Mouse (Mus musculus): ENCODE data around the gene Gse1. TPM values are rescaled to one million over a fixed set of nuclear protein-coding genes. Genes with fewer than 3 reads are reported as not detected.

Gse1 gene
- polyA plus RNA-seq, 1 experiment from 2014 or later, result 10.2 TPM

DNA sequence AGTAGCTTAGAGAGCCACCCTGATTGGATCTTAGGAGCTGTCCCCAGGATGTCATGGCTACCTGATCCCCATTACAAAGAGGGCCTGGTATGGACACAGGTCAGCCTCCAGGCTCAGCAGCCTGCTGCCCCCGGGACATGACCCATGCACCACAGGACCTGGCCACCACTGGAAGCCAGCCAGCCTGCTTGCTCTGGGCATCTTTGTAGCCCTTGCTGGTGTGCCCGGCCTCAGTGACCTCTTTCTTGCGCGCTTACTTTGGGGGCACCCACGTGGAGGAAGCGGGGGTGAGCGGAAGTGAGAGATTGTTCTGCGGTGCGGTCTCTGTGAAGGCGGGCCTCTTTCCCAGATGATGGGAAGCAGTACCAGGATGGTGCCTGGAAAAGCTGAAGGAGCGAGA lies 324.3 kb downstream of the Gse1 start:
- no peak overlapping the region for H3K4me2 ChIP-seq (ENCODE audit: low read depth, low read length)
- H3K4me1 ChIP-seq (replicated peaks; ENCODE audit: control insufficient read depth, insufficient read depth, low read length), result peaks cover 50% of the 10 kb centered on the region
- no peak overlapping the region for H3K4me3 ChIP-seq (ENCODE audit: low read length)
- no peaks in the 10 kb centered on the region for H3K9me3 ChIP-seq (ENCODE audit: control insufficient read depth, low read length)
- WGBS, result 88% methylated on average over 11 of the region's 11 CpGs
- no peak overlapping the region for H3K27ac ChIP-seq (ENCODE audit: low read length)
- H3K27me3 ChIP-seq (ENCODE audit: control insufficient read depth, insufficient read depth, low read depth, low read length), result no peaks in the 10 kb centered on the region
- peaks cover 6% of the 10 kb centered on the region; the same call in 1 of the 2 replicates for H3K36me3 ChIP-seq (ENCODE audit: control insufficient read depth, insufficient read depth, low read length)
- ATAC-seq (ENCODE audit: low read depth), result no peak
- H3K9ac ChIP-seq (ENCODE audit: low read length), result no peak overlapping the region

DNA sequence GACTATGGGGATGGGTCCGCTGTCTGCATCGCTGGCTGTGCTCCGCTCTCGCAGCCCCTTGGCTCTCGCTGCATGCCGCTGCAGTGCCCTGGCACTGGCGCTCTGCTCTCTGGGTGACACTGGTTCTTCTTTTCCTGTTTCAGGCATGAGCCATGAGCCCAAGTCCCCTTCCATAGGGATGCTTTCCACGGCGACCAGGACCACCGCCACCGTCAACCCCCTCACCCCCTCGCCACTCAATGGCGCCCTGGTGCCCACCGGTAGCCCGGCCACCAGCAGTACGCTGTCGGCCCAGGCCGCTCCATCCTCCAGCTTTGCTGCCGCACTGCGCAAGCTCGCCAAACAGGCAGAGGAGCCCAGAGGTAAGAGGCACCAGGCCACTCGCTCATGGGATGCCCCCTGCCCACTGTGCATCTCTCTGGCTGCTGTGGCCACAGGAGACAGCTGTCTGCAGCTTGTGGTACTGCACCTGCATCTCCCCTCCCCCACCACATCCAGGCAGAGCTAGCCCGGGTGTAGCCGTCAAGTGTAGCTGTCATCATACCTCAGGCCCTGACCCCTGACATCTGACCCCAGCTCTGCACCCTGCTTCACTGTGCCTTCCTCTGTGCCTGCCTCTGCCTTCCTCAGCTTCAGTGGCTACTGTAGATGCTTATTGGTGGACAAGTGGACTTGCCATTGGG lies 325.3 kb downstream of the Gse1 start:
- Histone ChIP-seq H3K36me3 (ENCODE audit: control insufficient read depth, insufficient read depth, low read length) (peaks cover 6% of the 10 kb centered on the region; the same call in 1 of the 2 replicates), H3K9me3 (ENCODE audit: control insufficient read depth, low read length) (no peaks in the 10 kb centered on the region), H3K4me3 (ENCODE audit: low read length) (no peak overlapping the region), H3K27me3 (ENCODE audit: control insufficient read depth, insufficient read depth, low read depth, low read length) (no peaks in the 10 kb centered on the region), H3K4me2 (ENCODE audit: low read depth, low read length) (no peak overlapping the region), H3K4me1 (replicated peaks; ENCODE audit: control insufficient read depth, insufficient read depth, low read length) (peaks cover 41% of the 10 kb centered on the region), H3K9ac (ENCODE audit: low read length) (no peak overlapping the region), H3K27ac (ENCODE audit: low read length) (no peak overlapping the region)
- 86% methylated on average over 24 of the region's 24 CpGs for WGBS
- no peak for ATAC-seq (ENCODE audit: low read depth)

DNA sequence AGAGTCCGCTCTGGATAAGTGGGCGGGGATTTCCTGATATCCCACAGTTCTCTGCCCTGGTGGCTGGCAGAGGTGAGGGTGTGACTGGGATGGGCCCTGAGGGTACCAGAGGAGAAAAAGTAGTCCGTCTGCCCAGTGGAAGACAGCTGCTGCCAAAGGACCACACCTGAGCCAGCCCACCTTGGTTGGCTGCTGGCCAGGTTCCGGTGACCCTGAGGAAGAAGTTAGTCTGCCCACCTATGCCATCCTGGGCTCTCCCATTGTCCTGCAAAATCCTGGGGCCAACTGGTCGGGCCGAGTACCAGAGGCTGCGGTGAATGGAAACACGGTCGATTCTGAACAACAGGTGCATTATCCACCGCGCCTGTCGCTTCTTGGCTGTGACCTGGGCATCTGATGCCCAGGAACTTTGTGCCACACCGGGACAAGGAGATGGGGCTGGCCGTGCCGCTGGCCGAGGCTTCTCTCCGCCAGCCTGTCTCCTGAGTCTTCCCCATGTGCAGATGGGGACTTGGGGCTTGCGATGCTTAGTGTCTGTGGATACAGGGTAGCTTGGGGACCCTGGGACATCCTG lies 326.3 kb downstream of the Gse1 start:
- Histone ChIP-seq H3K4me1 (replicated peaks; ENCODE audit: control insufficient read depth, insufficient read depth, low read length) (peaks cover 34% of the 10 kb centered on the region), H3K36me3 (ENCODE audit: control insufficient read depth, insufficient read depth, low read length) (peaks cover 6% of the 10 kb centered on the region), H3K27ac (ENCODE audit: low read length) (no peak overlapping the region)

DNA sequence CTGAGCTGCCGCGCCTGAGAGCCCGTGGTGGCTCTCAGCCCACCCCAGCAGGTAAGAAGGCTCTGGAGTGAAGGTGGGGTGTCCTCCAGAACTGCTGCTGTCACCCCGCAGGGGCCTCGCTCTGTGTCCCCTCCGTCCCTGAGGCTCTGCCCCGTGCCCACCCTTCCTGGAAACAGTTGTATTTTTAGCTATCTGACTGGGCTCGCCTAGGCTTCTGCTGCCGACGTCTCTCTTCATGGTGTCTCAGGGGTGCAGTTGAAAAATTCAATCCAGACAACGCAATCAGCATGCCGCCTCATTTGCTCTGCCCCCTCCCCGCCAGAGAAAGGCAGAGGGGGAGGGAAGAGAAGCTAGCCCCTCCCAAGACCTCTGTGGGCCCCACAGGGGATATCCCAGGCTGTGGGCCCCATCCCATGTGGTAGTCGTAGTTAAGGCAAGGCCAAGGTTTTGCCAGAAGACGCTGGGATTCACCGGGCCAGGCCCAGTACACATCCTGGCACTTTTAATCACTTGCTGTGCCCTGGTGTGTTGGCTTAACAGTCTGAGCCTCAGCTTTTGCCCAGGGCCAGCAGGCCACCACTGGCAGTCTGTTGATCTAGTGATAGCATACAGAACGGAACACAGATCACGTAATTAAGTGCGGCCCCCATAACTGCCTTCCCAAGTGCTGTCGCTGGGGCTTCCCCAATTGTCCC lies 328.1 kb downstream of the Gse1 start:
- ATAC-seq (ENCODE audit: low read depth), result no peak
- 75% methylated on average over 20 of the region's 20 CpGs for WGBS
- Histone ChIP-seq H3K9me3 (ENCODE audit: control insufficient read depth, low read length) (no peaks in the 10 kb centered on the region), H3K36me3 (ENCODE audit: control insufficient read depth, insufficient read depth, low read length) (peaks cover 6% of the 10 kb centered on the region), H3K4me2 (ENCODE audit: low read depth, low read length) (no peak overlapping the region), H3K27me3 (ENCODE audit: control insufficient read depth, insufficient read depth, low read depth, low read length) (no peaks in the 10 kb centered on the region), H3K27ac (ENCODE audit: low read length) (no peak overlapping the region), H3K4me1 (replicated peaks; ENCODE audit: control insufficient read depth, insufficient read depth, low read length) (peaks cover 21% of the 10 kb centered on the region), H3K4me3 (ENCODE audit: low read length) (no peak overlapping the region), H3K9ac (ENCODE audit: low read length) (no peak overlapping the region)

More for the DNA sequence above, 326.3 kb downstream of the Gse1 start:
- ATAC-seq (ENCODE audit: low read depth), result no peak
- 93% methylated on average over 18 of the region's 18 CpGs for WGBS
- no peaks in the 10 kb centered on the region for H3K9me3 ChIP-seq (ENCODE audit: control insufficient read depth, low read length)
- no peak overlapping the region for H3K4me2 ChIP-seq (ENCODE audit: low read depth, low read length)
- no peak overlapping the region for H3K4me3 ChIP-seq (ENCODE audit: low read length)
- H3K9ac ChIP-seq (ENCODE audit: low read length), result no peak overlapping the region
- no peaks in the 10 kb centered on the region for H3K27me3 ChIP-seq (ENCODE audit: control insufficient read depth, insufficient read depth, low read depth, low read length)

- no peaks in the 10 kb centered on the region for H3K9me3 ChIP-seq (ENCODE audit: control insufficient read depth, low read length)
- WGBS, result 49% methylated on average over 15 of the region's 15 CpGs
- no peaks in the 10 kb centered on the region for H3K27me3 ChIP-seq (ENCODE audit: control insufficient read depth, insufficient read depth, low read depth, low read length)
- H3K9ac ChIP-seq (ENCODE audit: low read length), result no peak overlapping the region
- peaks cover 6% of the 10 kb centered on the region for H3K36me3 ChIP-seq (ENCODE audit: control insufficient read depth, insufficient read depth, low read length)
- peaks cover 29% of the 10 kb centered on the region for H3K4me1 ChIP-seq (replicated peaks; ENCODE audit: control insufficient read depth, insufficient read depth, low read length)
- no peak overlapping the region for H3K4me3 ChIP-seq (ENCODE audit: low read length)
- peak; percentile 29; the same call in 1 of the 2 replicates for ATAC-seq (ENCODE audit: low read depth)
- no peak overlapping the region for H3K27ac ChIP-seq (ENCODE audit: low read length)
- H3K4me2 ChIP-seq (ENCODE audit: low read depth, low read length), result no peak overlapping the region
Observed at GRCm38 (mm10) chr8:120557170-120557965, 329.1 kb downstream of the Gse1 start.

DNA sequence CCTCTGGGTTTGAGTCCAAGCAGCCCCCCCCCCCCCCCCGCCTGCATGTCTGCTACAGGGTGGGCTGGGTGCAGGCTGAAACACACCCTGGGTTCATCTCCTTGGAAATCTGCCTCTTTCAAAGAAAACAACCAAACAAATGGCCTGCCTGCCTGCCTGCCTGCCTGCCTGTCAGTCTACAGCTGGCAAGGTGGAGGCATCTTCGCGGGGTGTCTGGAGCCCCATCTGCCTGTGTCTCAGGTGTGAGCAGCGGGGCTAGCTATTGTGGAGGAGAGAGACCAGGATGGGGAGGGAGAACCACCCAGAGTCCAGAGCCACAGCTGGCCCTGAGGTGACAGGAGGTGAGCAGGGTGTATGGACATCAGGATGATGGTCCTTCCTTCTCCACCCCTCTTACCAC lies 329.9 kb downstream of the Gse1 start:
- WGBS, result 90% methylated on average over 3 of the region's 4 CpGs
- Histone ChIP-seq H3K9ac (ENCODE audit: low read length) (no peak overlapping the region), H3K27me3 (ENCODE audit: control insufficient read depth, insufficient read depth, low read depth, low read length) (no peaks in the 10 kb centered on the region), H3K4me2 (ENCODE audit: low read depth, low read length) (no peak overlapping the region), H3K36me3 (ENCODE audit: control insufficient read depth, insufficient read depth, low read length) (peaks cover 6% of the 10 kb centered on the region), H3K4me3 (ENCODE audit: low read length) (no peak overlapping the region), H3K4me1 (replicated peaks; ENCODE audit: control insufficient read depth, insufficient read depth, low read length) (peaks cover 37% of the 10 kb centered on the region), H3K9me3 (ENCODE audit: control insufficient read depth, low read length) (no peaks in the 10 kb centered on the region), H3K27ac (ENCODE audit: low read length) (no peak overlapping the region)
- ATAC-seq (ENCODE audit: low read depth), result no peak

DNA sequence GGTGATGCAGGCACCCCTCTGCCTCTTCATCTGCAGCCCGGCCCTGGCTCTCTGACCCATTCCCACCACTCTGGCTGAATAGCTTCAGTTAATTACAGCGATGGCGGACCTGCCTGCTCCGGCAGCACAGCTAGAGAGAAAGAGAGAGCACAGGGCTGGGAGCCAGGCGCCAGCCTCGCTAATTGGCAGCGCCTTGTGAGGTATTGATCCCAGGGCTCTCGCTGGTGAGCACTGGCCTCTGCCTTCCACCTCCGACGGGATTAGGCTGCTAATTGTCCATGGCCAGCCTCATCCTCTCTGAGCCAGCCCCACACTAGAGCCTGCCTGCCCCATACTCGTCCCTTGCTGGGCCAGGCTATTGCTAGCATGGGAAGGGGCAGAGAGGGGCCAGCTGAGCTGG lies 331.4 kb downstream of the Gse1 start:
- Histone ChIP-seq H3K27ac (ENCODE audit: low read length) (no peak overlapping the region), H3K4me1 (replicated peaks; ENCODE audit: control insufficient read depth, insufficient read depth, low read length) (peaks cover 52% of the 10 kb centered on the region), H3K36me3 (ENCODE audit: control insufficient read depth, insufficient read depth, low read length) (no peaks in the 10 kb centered on the region; the same call in 1 of the 2 replicates), H3K4me2 (ENCODE audit: low read depth, low read length) (no peak overlapping the region), H3K9ac (ENCODE audit: low read length) (no peak overlapping the region), H3K27me3 (ENCODE audit: control insufficient read depth, insufficient read depth, low read depth, low read length) (no peaks in the 10 kb centered on the region), H3K4me3 (ENCODE audit: low read length) (no peak overlapping the region), H3K9me3 (ENCODE audit: control insufficient read depth, low read length) (no peaks in the 10 kb centered on the region)
- no peak for ATAC-seq (ENCODE audit: low read depth)
- 71% methylated on average over 11 of the region's 11 CpGs for WGBS

GRCm38 (mm10) chr8:120560535-120560934 lies 332.3 kb downstream of the Gse1 start:
- Histone ChIP-seq H3K36me3 (ENCODE audit: control insufficient read depth, insufficient read depth, low read length) (no peaks in the 10 kb centered on the region; the same call in 1 of the 2 replicates), H3K4me1 (replicated peaks; ENCODE audit: control insufficient read depth, insufficient read depth, low read length) (peaks cover 60% of the 10 kb centered on the region), H3K4me3 (ENCODE audit: low read length) (no peak overlapping the region), H3K4me2 (ENCODE audit: low read depth, low read length) (no peak overlapping the region), H3K27me3 (ENCODE audit: control insufficient read depth, insufficient read depth, low read depth, low read length) (no peaks in the 10 kb centered on the region), H3K9ac (ENCODE audit: low read length) (no peak overlapping the region), H3K9me3 (ENCODE audit: control insufficient read depth, low read length) (no peaks in the 10 kb centered on the region), H3K27ac (ENCODE audit: low read length) (no peak overlapping the region)
- no peak for ATAC-seq (ENCODE audit: low read depth)
- 92% methylated on average over 5 of the region's 5 CpGs for WGBS
